Mouse (Mus musculus): ENCODE results near the gene Dock6.

DNA sequence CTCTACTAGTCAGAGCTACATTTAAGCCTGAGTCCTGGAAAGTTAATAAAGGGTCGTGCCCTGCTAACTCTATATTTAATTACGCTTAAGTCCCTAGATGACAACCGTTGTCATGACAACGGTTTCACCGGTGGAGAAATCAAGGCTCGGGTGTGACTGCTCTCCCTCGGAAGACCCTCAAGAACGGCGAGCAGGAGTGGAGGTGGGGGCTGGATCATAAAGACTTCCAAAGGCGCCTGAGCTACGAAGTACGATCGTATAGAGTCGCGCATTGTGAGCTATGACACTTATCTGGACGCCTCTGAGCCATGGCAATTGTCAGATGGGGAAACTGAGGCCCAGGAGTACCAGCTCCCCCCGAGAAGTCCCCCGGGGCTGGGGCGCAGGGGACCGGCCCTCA is 92.7 kb downstream of the Dock6 start:
- no peak for TF ChIP-seq POLR2A (IDR thresholded peaks at IDR 0.05; ENCODE audit: control insufficient read depth, extremely low read depth, insufficient read depth, low read length, poor library complexity)
- no peak for TF ChIP-seq CTCF (IDR thresholded peaks at IDR 0.05; ENCODE audit: borderline replicate concordance, control insufficient read depth, extremely low read depth, insufficient read depth, low read length, poor library complexity)

Data from thymus, adult 2 months (tissue).